Mouse (Mus musculus) testis, postnatal 14 days (tissue): ENCODE data around the gene Lipt1.

ENCODE experiments used
- DNase-seq: peaks from one replicate; pipeline ENCODE4 v3.0.0; 2021; ENCODE audit warnings: low spot score

Gene Lipt1

DNA sequence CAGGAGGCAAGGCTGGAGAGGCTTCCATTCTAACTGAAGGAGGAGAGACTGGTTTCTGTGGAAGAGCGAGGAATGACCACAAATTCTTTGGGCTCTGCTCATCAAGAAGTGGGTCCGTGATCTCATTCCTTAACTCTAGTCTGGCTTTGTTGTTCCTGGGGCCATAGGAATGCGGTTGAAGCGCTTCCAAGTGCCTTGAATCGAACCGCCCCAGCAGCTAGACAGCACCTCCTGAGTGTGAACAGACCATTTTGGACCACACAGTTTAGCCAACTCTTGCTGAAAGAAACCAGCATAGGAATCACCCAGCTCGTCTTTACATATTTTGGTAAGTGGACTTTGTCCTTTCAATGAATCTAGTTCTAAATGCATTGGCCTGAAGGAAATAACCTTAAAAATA lies at the start of gene Lipt1:
Gene Lipt1 (plus strand): TSS at position 35 of the 400 bp plus-strand sequence.
- DNase-seq: no peak

DNA sequence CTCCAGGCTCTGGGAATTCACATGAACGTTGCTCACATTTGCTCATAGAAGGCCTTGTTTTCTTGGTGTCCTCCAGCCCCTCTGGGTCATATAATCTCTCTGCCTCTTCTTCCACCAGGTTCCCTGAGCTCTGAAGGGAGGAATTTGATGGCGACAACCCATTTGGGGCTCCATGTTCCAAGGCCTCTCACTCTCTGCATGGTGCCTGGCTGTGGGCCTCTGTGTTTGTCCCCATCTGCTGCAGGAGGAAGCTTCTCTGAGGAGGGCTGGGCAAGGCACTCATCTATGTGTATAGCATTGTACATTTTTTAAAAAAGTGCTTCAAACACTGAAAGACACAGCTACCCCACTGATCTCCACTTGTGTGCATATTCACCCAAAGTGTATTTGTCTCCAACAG lies 39.9 kb upstream of the Lipt1 start:
- no peak for DNase-seq

DNA sequence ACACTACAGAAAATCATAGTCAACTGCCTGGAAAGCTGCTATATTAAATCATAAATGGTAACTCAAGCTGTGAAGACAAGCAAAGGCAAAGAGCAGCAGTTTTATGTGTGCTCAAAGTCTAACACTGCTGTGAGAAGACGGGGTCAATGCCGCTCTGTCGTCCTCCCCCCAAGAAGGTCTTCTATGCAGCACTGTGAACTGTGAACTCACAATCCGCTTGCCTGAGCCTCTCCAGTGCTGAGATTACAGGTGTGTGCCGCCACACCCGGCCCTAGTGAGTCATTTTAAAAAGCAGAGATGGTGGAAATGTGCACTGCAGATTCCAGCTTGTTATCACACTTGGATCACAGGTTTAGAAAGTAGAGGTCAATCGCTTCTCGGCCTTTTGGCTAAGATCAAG lies 24.7 kb upstream of the Lipt1 start:
- DNase-seq: no peak

DNA sequence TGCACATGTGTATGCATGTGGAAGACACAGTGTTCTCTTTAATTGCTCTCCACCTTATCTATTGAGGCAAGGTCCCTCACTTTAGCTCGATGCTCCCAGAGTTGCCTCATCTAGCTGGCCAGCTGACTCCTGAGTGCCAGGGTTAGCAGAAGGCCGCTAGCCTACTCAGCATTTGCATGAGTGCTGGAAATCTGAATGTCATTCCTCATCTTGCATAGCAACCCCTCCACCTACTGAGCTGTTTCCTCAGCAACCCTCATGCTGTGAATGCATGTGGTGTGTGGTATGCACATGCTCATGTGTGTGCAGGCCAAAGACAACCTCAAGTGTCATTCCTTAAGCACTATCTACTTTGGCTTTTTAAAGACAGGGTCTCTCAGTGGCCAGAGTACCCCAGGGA lies 20.8 kb upstream of the Lipt1 start:
- DNase-seq: no peak

DNA sequence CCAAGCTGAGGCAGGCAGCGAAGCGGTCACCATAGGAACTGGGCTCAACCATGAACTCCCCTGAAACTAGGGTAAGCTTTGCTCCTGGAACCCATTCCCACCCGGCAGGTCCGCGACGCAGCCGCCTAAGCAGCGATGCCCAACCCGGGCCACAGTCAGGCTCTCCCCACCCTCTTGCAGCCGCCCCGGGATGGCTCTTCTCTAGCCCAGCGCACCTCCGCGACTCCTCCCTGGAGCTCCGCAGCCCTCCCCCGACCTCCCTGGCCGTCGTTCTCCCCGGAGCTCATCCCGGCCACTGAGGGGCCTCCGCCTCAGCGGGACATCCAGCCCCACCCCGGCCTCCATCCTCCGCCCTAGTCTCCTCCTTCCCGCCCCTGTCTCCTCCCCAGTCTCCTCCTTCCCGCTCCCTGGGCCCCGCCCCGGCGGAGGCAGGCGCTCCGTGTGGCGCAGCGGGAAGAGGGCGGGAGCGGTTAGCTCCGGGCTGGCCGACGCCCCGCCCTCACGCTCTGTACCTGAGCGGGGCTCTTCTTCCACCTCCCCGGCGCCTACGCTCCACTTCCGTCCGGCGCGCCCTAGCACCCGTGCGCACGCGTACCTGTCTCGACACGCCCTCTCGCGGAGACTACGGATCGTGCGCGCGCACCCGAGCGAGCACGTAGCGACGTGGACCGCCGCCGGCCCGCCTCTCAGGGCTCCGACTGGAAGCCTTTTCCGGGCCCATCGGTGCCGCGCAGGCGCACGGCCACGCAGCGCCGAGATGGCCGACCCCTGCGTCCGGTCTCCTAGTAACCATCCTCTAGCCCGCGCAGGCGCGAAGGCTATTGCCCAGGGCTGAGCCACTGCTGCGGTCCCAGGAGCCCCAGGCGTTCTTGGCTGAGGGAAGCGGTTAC lies 6.8 kb upstream of the Lipt1 start:
- DNase-seq: peak; percentile 100

DNA sequence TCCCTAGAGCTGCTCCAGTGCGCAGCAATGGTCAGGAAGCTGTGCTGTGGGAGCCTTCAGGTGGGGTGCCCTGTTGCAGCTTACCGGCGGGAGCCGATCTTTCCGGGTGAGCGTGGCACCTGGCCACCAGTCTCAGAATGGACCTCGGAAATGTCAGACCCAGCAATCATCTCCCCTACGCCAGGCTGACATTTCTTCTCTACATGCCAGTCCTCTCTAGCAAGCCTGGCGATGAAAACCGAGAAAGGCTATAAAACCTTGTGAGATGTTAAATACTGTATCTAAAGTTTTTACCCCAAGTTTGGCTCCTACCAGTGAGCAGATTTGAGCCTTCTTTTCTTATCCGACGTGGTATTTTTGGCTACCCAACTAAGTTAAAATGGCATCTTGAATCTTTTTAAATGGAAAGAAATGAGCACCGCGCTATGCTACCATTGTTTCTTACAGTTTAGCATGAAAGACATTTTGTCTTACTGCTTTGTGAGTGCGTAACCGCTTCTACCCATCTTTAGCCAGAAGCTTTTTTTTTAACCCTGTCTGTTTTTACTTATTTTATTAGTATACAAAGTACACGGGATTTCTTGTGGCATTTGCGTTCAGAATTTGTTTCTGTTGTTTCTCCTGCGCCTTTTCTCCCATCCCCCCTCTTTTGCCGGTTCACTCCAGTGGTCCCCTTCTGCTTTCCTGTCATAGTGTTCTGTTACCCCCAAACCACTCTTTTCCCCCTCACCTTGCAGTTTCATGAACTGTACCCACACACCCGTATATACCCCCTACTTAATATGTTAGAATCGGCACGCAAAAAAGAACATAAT lies 5.9 kb upstream of the Lipt1 start:
- DNase-seq: no peak

DNA sequence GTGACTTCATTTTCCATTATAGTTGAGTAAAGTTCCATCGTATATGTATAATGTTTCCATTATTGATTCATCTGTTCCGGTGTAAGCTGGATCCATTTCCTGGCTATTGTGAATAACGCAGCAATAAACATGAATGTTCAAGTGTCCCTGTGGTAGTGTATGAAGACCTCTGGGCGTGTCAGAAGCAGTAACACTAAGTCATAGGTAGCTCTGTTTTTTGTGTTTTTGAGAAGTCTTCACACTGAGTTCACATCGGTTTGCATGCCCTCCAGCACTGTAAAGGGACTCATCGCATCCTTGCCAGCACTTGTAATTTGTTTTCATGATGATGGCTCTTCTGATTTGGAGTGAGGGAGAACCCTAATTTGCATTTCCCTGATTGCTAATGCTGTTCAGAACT lies 5.3 kb upstream of the Lipt1 start, which contains the start of gene Tsga10:
Gene Tsga10 (minus strand): TSS at position 144 of the 400 bp plus-strand sequence.
- DNase-seq: no peak

DNA sequence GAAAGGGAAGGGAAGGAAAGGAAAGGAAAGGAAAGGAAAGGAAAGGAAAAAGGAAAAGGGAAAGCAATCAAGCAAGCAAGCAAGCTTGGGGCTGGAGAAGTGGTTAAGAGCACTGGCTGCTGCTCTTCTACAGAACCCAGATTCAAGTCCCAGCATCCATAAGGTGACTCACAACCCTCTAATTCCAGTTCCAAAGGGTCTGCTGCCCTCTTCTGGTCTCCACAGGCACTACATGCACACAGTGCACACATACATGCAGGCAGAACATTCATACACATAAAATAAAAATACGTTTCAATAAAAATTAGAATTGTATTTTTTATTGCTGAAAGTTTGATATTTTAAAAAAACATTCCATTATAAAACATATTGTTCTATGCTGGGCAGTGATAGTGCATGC lies 4.5 kb upstream of the Lipt1 start:
- DNase-seq: peak; percentile 52

DNA sequence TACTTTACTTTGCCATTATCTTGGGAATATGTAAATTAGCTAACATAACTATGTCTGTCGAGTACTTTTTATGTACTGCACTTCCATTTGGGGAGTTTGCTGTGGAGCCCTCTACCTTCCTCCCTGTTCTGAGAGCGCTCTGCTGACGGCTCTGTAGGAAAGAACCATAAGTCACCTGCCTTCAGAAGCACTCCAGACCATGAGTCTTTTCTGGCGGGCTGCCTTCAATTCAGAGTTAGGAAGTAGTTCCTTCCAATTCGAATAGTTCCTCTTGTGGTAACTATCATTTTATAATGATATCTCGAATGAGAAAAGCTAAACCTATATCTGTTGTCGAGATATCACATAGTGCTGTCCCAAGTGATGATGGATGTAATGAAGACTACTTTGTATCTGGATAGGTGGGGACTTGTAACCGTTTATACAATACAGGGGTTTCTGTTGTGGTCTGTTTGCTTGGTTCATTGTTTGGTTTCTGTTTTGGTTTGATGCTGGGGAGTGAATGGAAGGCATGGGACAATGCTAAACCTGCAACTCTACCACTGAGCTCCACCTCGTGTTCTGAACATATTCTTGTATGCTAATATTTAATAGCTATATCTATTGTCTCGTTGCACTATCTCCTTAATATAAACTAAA lies 3.7 kb upstream of the Lipt1 start:
- no peak for DNase-seq

DNA sequence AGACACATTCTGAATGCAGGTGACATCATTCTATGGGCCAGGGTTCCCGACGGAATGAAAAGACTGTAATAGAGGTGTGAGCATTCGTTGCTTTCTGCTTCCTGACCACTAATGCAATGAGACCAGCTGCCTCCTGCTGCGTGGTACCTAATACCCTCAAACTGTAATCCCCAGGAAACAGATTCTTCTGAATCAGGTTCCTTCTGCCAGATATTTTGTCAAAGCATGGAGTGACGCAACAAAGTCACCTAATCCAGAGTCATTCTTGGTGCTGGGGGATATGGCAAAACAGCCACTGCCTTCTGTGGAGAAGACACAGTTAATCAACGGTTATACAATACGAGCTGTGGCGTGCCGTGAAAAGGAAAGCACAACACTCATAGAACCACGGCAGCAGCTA lies 2.9 kb upstream of the Lipt1 start:
- no peak for DNase-seq

DNA sequence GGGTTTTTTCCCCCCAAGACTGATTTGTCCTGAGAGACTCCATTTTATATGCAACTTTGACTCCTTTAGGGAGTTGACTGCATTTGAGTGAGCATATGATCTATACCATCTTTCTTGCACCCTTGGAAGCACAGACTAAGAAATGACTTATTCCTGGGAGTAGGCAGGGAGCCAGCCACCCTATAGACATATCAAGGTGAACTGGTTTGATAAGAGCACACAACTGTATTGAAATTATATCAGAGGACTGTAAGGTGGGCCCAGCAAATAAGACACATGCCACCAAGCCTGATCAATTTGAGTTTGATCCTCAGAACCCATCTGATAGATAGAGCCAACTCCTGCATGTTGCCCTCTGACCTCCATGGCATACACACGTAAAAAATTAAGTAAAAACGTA lies 2.2 kb upstream of the Lipt1 start:
- DNase-seq: no peak

DNA sequence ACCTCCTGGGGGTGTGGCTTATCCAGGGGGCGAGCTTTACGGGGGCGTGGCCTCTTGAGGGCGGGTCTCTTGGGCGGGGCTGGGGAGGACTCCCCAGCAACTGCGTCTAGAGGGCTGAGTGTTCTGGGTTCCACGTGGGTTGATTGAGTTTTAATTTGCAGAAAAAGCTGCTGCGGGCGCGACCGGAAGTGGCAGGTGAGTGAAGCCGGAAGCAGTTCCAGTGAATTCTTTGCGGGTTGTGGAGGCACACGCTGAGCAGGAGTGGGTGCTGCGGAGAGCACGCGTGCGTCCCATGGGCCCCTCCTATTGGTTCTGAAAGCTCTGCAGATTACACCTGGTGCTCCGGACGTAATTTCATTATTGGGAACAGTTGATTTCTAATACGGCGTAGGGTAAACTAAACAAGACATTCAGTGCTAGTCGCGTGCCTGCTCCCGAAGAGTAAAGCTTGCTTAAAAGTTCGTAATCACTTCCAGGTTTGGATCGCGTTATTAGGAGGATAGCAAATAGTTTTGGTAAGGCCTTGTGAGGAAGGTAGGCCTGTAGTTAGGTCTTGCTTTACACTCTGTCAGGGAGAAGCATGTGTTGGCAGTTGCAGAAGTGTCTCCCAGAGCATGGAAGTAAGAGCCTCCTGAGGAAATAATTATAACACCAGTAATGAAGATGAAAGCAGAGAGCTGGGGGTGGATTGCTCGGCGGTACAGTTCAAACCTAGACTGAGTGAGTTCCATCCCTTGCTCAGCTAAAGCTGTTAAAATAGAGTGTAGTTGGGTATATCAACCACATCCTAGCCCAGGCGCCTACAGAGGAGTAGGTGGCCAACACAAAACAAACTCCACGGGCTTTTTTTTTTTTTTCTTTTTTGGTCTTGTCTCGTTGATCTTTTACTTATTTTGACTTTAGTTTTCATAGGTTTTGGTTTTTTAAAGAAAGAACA lies 861 bp downstream of the Lipt1 start:
- DNase-seq: peak; percentile 83

DNA sequence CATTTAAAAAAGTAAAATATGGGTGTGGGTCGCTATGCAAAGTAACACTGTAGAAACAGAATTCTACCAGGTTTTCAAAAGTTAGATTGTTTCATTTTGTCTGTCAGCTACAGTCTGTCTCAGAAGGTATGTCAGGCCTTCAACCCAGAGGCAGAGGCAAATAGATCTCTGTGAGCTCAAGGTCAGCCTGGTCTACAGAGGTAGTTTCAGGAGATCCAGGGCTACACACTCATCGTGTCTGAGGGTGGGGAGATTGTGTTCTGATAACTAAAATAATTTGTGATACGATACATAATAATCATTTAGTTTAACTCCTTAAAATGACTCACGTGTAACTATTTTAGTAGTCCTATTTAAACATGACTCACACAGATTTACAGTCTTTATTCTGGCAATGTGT lies 1.6 kb downstream of the Lipt1 start:
- no peak for DNase-seq

DNA sequence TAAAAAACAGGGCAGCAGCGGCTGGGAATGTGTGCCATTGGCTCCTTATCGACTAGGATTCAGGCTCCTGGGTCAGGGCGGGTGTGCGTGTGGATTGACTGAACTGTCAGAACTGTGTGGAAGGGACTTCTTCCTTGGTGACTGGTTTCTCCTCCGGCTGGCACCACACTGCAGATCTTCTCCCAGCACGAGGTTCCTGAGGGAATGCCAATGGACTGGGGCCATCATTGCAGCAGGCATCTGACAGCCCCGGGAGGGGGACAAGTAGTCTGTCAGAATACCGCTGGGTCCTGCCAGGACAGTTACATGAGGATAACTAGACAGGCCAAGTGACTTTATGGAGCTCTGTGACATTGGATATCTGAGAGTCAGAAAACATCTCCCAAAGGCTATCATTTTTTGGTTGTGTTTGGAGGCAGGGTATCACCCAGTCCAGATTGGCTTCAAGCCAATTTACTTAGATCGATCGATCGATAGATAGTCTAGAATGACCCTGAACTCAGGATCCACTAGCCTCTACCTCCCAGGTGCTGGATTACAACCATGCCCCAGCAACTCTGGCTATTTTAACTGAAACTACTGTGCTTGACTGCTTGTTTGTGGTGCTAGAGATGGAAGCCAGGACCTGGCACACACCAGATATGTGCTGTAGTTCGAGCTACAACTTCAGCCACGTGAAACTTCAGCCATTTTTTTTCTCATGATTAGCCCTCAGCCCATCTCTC lies 6.4 kb downstream of the Lipt1 start:
- DNase-seq: no peak

DNA sequence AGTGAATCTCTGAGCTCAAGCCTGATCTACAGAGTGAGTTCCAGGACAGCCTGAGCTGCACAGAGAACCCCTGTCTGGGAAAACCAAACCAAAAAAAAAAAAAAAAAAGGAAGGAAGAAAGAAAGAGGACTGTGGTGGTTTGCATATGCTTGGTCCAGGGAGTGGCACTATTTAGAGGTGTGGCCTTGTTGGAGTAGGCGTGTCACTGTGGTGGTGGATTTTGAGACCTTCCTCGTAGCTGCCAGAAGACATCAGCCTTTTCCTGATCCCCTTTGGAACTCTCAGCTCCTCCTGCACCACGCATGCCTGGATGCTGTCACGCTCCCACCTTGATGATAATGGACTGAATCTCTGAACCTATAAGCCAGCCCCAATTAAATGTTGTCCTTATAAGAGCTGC lies 11.9 kb downstream of the Lipt1 start:
- DNase-seq: no peak

DNA sequence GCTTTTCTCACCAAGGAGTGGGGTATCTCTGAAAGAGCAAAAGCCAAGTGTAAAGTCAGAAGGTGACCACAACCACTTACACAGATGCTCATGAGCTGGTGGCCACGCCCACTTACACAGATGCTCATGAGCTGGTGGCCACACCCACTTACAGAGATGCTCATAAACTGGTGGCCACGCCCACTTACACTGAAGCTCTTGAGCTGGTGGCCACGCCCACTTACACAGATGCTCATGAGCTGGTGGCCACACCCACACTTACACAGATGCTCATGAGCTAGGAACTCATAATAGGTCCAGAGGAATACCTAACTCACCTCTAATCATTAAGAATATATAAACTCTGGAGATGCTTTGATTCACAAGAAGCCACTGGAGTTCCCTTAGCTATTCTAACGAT lies 12.9 kb downstream of the Lipt1 start:
- no peak for DNase-seq

DNA sequence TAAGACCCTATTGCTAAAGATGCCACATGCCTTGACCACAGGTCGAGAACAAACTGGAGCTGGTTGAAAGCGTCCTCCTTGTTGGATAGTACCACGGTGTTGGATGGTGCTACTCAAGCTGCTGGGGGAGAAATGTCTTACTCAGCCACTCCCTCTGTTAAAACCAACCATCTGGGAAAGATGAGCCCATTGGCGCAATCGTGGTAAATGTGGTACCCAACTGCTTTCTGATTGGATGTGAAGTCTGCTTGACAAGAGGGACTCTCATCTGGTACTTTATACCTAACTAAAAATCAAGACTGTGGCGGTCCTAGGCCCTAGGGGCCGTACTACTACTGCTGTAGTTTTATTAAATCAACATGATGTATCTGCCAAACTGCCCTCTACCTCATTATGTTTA lies 17.7 kb downstream of the Lipt1 start:
- DNase-seq: no peak

DNA sequence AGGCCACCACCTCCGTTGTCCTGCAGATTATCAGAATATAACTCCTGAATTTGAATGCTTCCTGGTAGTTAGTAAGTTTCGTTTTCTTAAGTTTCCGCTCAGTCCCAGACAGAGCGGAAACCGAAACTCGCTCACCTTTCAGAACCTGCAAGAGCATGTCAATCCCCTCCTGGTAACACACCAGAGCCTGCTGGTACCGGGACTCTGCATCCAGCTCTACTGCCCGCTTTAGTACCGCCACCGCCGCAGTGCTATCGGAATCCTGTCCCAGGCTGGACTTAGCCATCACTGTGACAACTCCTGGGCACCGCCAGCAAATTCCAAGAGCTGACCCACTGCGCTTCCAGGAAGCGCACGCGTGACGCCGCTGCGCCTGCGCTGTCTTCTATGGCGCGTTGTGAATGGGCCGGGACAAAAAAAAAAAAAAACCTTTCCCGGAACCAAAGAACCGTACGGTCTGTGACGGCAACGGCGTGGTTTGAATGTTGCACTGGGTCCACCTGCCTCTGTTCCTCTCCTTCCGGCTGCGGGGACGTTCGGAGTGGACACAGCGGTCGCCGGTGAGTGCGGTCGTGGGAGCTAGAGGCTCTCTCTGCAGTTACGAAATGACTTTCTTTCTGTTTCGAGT lies 18.6 kb downstream of the Lipt1 start, which contains the start of the genes Mitd1 and Mrpl30:
Gene Mitd1 (minus strand): TSS at position 387 of the 628 bp plus-strand sequence.
Gene Mrpl30 (plus strand): TSS at position 453 of the 628 bp plus-strand sequence.
- peak; percentile 87 for DNase-seq

DNA sequence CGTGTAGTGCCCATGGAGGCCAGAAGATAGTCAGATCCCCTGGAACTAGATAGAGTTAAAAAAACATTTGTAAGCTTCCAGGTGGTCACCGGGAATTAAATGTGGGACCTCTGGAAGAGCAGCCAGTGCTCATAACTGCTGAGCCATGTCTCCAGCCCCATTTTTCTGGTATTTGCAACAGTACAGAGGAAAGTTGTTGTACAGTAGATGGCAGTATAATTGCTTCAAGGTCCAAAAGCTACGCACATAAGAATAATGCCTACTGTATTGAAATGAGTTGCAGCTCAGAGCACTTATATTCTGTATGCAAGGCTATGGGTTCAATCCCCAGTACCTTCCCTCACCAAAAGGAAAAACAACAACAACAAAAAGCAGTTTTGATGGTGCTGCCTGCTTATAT lies 19.9 kb downstream of the Lipt1 start:
- no peak for DNase-seq

DNA sequence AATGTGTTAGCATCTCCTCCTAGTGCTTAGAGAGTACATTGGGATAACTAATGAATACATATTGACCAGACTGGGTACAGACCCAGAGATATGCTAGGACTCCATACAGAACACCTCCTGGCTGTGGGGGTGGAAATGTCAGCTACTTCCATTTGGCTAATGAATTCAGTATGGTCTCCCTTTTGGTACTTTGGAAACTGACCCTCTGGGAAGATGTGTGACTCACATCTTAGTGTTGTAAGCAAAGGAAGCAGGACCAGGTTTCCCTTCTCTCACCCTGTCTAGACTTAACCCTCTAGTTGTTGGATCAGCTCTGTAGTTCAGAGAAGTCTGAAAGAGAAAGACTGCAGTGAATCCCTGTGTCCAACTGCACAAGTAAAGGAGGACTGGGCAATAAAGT lies 23.1 kb downstream of the Lipt1 start:
- DNase-seq: no peak
